22 mouse cellular contexts compared by ENCODE assay signal in the genomic region with DNA sequence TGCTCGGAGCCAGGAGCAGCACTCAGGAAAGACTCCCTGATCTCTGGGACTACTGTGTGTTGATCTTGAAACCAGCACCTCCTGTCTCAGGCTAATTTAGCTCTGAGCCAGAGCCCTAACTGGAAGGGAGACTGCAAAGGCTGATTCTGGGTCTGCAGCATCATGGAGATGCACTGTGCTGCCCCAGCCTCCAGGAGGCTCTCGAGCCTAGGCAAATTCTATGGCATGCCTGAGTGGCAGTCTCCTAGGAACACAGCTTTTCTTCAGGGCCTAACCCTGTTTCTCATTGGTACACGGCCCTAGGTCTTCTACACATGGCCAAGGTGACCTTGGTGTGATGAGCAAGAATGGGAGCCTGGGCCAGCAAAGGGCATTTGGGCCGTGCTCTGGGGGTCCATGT. TPM values are rescaled to one million over a fixed set of nuclear protein-coding genes. Genes with fewer than 3 reads are reported as not detected.
DNase-seq lines count a peak whose midpoint lies in the region; ATAC-seq and TF ChIP-seq lines count a peak whose summit lies in the region.
"Had no signal": no experiment of that assay in that cellular context is flagged by ENCODE, and none has a peak within 500 bp of the region (broad histone marks: within the 10 kb centered on the region; RNA-seq: fewer than 3 reads in every experiment).

No protein-coding gene starts in this region.

- ATAC-seq in heart, postnatal 0 days (ENCODE audit: insufficient read depth, low read depth) = peak; percentile 39; the same call in 1 of the 2 replicates
- no peak for ATAC-seq in liver, embryonic 14.5 days (ENCODE audit: insufficient read depth)
- ATAC-seq in erythroblast, adult 5-6 weeks (replicated peaks; ENCODE audit: low FRiP score, poor library complexity, severe bottlenecking) = no peak
- ATAC-seq: activated CD4-positive, CD25-positive, alpha-beta regulatory T cell, adult 4 months had no signal

- H3K9me3 ChIP-seq in heart, postnatal 0 days (replicated peaks; ENCODE audit: control insufficient read depth, low read length) = no peaks in the 10 kb centered on the region
- no peaks in the 10 kb centered on the region for H3K9me3 ChIP-seq in liver, embryonic 14.5 days (ENCODE audit: control insufficient read depth, low read length)
- H3K9me3 ChIP-seq: heart, embryonic 13.5 days; hindbrain, embryonic 10.5 days; lung, embryonic 15.5 days; midbrain, embryonic 12.5 days had no signal

- no peaks in the 10 kb centered on the region for H3K27me3 ChIP-seq in heart, postnatal 0 days (ENCODE audit: control insufficient read depth, insufficient read depth, low read length)
- H3K27me3 ChIP-seq in liver, embryonic 14.5 days (ENCODE audit: control insufficient read depth, insufficient read depth, low read length) = no peaks in the 10 kb centered on the region
- H3K27me3 ChIP-seq: heart, embryonic 13.5 days; lung, embryonic 15.5 days; midbrain, embryonic 12.5 days had no signal

- DNase-seq in heart, postnatal 0 days (ENCODE audit: low spot score) = no peak
- no peak for DNase-seq in heart, adult 9 months (ENCODE audit: low spot score in 2 of 2)
- DNase-seq in liver, embryonic 14.5 days (ENCODE audit: low read depth in 3 of 3, low spot score in 3 of 3) = no peak
- DNase-seq in liver (no peak), 3T3-L1 (ENCODE audit: low read depth, low spot score) (peak; percentile 5), R1 (ENCODE audit: low read depth, low spot score) (peak; percentile 20)
- no peak for DNase-seq in right cerebral cortex, postnatal 10 days (ENCODE audit: low spot score in 2 of 2)
- DNase-seq: cerebellum, postnatal 36 days; gastrocnemius, postnatal 36 days; kidney, adult 11 months; layer of hippocampus, postnatal 36 days had no signal

- TF ChIP-seq EP300 in heart, postnatal 0 days (IDR thresholded peaks at IDR 0.05; ENCODE audit: low read depth) = no peak
- TF ChIP-seq EP300 in liver, embryonic 14.5 days (IDR thresholded peaks at IDR 0.05; ENCODE audit: low read depth) = no peak

- no peak overlapping the region for H3K4me2 ChIP-seq in heart, postnatal 0 days (ENCODE audit: low read depth, low read length)
- H3K4me2 ChIP-seq in liver, embryonic 14.5 days (ENCODE audit: low read depth) = no peak overlapping the region
- H3K4me2 ChIP-seq: heart, embryonic 13.5 days; lung, embryonic 15.5 days; midbrain, embryonic 12.5 days had no signal

- peak; percentile 33; the same call in 1 of the 2 replicates for TF ChIP-seq CTCF in heart, postnatal 0 days (IDR thresholded peaks at IDR 0.05; ENCODE audit: low read depth)
- TF ChIP-seq CTCF in liver, embryonic 14.5 days (IDR thresholded peaks at IDR 0.05; ENCODE audit: low read depth) = 0 out of 2 replicates have a peak, but pooled peaks have one; percentile 27

- WGBS in heart, postnatal 0 days = 71% methylated on average over 4 of the region's 4 CpGs
- WGBS in liver, embryonic 14.5 days (ENCODE audit: insufficient replicate concordance) = 64% methylated on average over 4 of the region's 4 CpGs

- H3K4me3 ChIP-seq in heart, postnatal 0 days (ENCODE audit: low read depth, low read length) = no peak overlapping the region
- no peak overlapping the region for H3K4me3 ChIP-seq in liver, embryonic 14.5 days (ENCODE audit: insufficient read depth in 1 of 2, low read depth in 2 of 2, low read length in 2 of 2)
- H3K4me3 ChIP-seq: heart, embryonic 13.5 days; hindbrain, embryonic 10.5 days; lung, embryonic 15.5 days; midbrain, embryonic 12.5 days had no signal

- H3K9ac ChIP-seq in heart, postnatal 0 days (replicated peaks; ENCODE audit: low read depth, low read length) = no peak overlapping the region
- H3K9ac ChIP-seq in liver, embryonic 14.5 days (replicated peaks) = no peak overlapping the region
- H3K9ac ChIP-seq: heart, embryonic 13.5 days; lung, embryonic 15.5 days; midbrain, embryonic 12.5 days had no signal

- peaks cover 65% of the 10 kb centered on the region for H3K36me3 ChIP-seq in heart, postnatal 0 days (replicated peaks; ENCODE audit: control insufficient read depth, insufficient read depth, low read length)
- H3K36me3 ChIP-seq in liver, embryonic 14.5 days (replicated peaks; ENCODE audit: control insufficient read depth, insufficient read depth, low read depth) = peaks cover 8% of the 10 kb centered on the region

- no peak overlapping the region for H3K27ac ChIP-seq in heart, postnatal 0 days (ENCODE audit: low read depth)
- H3K27ac ChIP-seq in liver, embryonic 14.5 days = no peak overlapping the region
- H3K27ac ChIP-seq: heart, embryonic 13.5 days; hindbrain, embryonic 10.5 days; lung, embryonic 15.5 days; midbrain, embryonic 12.5 days had no signal

- H3K4me1 ChIP-seq in heart, postnatal 0 days (ENCODE audit: control insufficient read depth, insufficient read depth) = no peaks in the 10 kb centered on the region
- no peaks in the 10 kb centered on the region for H3K4me1 ChIP-seq in liver, embryonic 14.5 days (replicated peaks; ENCODE audit: control insufficient read depth in 2 of 2, insufficient read depth in 2 of 2, low read length in 1 of 2)
- H3K4me1 ChIP-seq: heart, embryonic 13.5 days; hindbrain, embryonic 10.5 days; lung, embryonic 15.5 days; midbrain, embryonic 12.5 days had no signal

RNA-seq across cellular contexts. Expression of gene Zdhhc11, which starts 2.5 kb away (rescaled TPM):
- total RNA-seq in heart, postnatal 0 days (2014; rRNA removed; ENCODE audit: low replicate concordance) = not detected in 2 replicates
- polyA plus RNA-seq in heart, postnatal 0 days (2015; fragmentation: Nextera tagmentation; extraction: Ambion mirVana) = not detected in 2 replicates
- polyA plus RNA-seq in liver, embryonic 14.5 days (2012; rRNA removed) = not detected in 2 replicates
- not detected in 2 replicates for polyA plus RNA-seq in liver, embryonic 14.5 days (2014; fragmentation: Nextera tagmentation; extraction: Ambion mirVana)
- total RNA-seq in erythroblast, adult 5-6 weeks (2015; ENCODE audit: low replicate concordance) = not detected in 2 replicates
- total RNA-seq in erythroblast, adult 5-6 weeks (2017; ENCODE audit: low replicate concordance) = not detected in 2 replicates
- total RNA-seq: adrenal gland, postnatal 36 days; gastrocnemius, postnatal 36 days; layer of hippocampus, postnatal 36 days had no signal
- polyA plus RNA-seq: activated CD4-positive, CD25-positive, alpha-beta regulatory T cell, adult 4 months; embryonic facial prominence, embryonic 11.5 days; frontal cortex, adult 2 months; heart, embryonic 13.5 days; hindbrain, embryonic 10.5 days; limb, embryonic 11.5 days; lung, embryonic 15.5 days; midbrain, embryonic 12.5 days; thymus, postnatal 0 days had no signal

RNA-seq across cellular contexts. Expression of gene Brd9, which starts 23.6 kb away (rescaled TPM):
- total RNA-seq in heart, postnatal 0 days (2014; rRNA removed; ENCODE audit: low replicate concordance) = 41.9 and 43.3 TPM in 2 replicates
- polyA plus RNA-seq in heart, postnatal 0 days (2015; fragmentation: Nextera tagmentation; extraction: Ambion mirVana) = 28.4 and 29.3 TPM in 2 replicates
- 14.4 and 16.7 TPM in 2 replicates for polyA plus RNA-seq in liver, embryonic 14.5 days (2012; rRNA removed)
- 10.6 and 15.9 TPM in 2 replicates for polyA plus RNA-seq in liver, embryonic 14.5 days (2014; fragmentation: Nextera tagmentation; extraction: Ambion mirVana)
- total RNA-seq in erythroblast, adult 5-6 weeks (2015; ENCODE audit: low replicate concordance) = 12.3 and 17.1 TPM in 2 replicates
- total RNA-seq in erythroblast, adult 5-6 weeks (2017; ENCODE audit: low replicate concordance) = 32.5 and 37.6 TPM in 2 replicates

RNA-seq across cellular contexts. Expression of gene Trip13, which starts 23.6 kb away (rescaled TPM):
- total RNA-seq in heart, postnatal 0 days (2014; rRNA removed; ENCODE audit: low replicate concordance) = 2.6 and 9.8 TPM in 2 replicates
- 8.0 and 8.8 TPM in 2 replicates for polyA plus RNA-seq in heart, postnatal 0 days (2015; fragmentation: Nextera tagmentation; extraction: Ambion mirVana)
- 6.9 and 11.5 TPM in 2 replicates for polyA plus RNA-seq in liver, embryonic 14.5 days (2012; rRNA removed)
- 21.9 TPM in 2 replicates for polyA plus RNA-seq in liver, embryonic 14.5 days (2014; fragmentation: Nextera tagmentation; extraction: Ambion mirVana)
- total RNA-seq in erythroblast, adult 5-6 weeks (2015; ENCODE audit: low replicate concordance) = 6.1 and 6.5 TPM in 2 replicates
- total RNA-seq in erythroblast, adult 5-6 weeks (2017; ENCODE audit: low replicate concordance) = 11.7 and 14.9 TPM in 2 replicates

RNA-seq across cellular contexts. Expression of gene Tppp, which starts 48.0 kb away (rescaled TPM):
- 12.6 and 16.9 TPM in 2 replicates for total RNA-seq in heart, postnatal 0 days (2014; rRNA removed; ENCODE audit: low replicate concordance)
- 4.2 and 5.8 TPM in 2 replicates for polyA plus RNA-seq in heart, postnatal 0 days (2015; fragmentation: Nextera tagmentation; extraction: Ambion mirVana)
- polyA plus RNA-seq in liver, embryonic 14.5 days (2012; rRNA removed) = 0.23 and 0.29 TPM in 2 replicates
- polyA plus RNA-seq in liver, embryonic 14.5 days (2014; fragmentation: Nextera tagmentation; extraction: Ambion mirVana) = 0.08 and 0.15 TPM in 2 replicates
- 0.63 TPM in 1 of 2 replicates, not detected in the other for total RNA-seq in erythroblast, adult 5-6 weeks (2015; ENCODE audit: low replicate concordance)
- total RNA-seq in erythroblast, adult 5-6 weeks (2017; ENCODE audit: low replicate concordance) = 0.17 and 0.28 TPM in 2 replicates

Comparison
In these comparisons a context has a peak if more than half of its experiments do, and no peak if none do; other contexts are left out.
1. DNase-seq: peak in 3T3-L1 (single experiment) and R1 (single experiment); none in heart, postnatal 0 days (single experiment), heart, adult 9 months (0 of 2), liver, embryonic 14.5 days (0 of 3), liver (single experiment) and right cerebral cortex, postnatal 10 days (0 of 2).